In genomic region chr2:93869107-93869600, GRCm38 (mm10) we compare ENCODE assay signal across 26 mouse cellular contexts. TPM values are rescaled to one million over a fixed set of nuclear protein-coding genes. Genes with fewer than 3 reads are reported as not detected.
DNase-seq lines count a peak whose midpoint lies in the region; ATAC-seq lines count a peak whose summit lies in the region.
"Had no signal": no experiment of that assay in that cellular context is flagged by ENCODE, and none has a peak within 500 bp of the region (broad histone marks: within the 10 kb centered on the region; RNA-seq: fewer than 3 reads in every experiment).

Accsl (minus strand) TSS chr2:93869157.

- DNase-seq in 3T3-L1 (ENCODE audit: low read depth, low spot score) (peak; percentile 66), ES-CJ7 (ENCODE audit: low read depth, low spot score) (peak; percentile 87), R1 (ENCODE audit: low read depth, low spot score) (peak; percentile 96)
- DNase-seq in cerebellum, postnatal 36 days = no peak
- no peak for DNase-seq in cerebellum, adult 11 months
- DNase-seq: adrenal gland, adult 2 months; adrenal gland, postnatal 25 days; cerebellum, adult 2 months; cerebellum, adult 9-11 months; cerebellum, postnatal 25 days; embryo, embryonic 11 days; gastrocnemius, postnatal 36 days; heart, adult 2 months; heart, postnatal 14 days; heart, postnatal 4 days; kidney, adult 18-20 months; kidney, adult 9 months had no signal

- ATAC-seq in erythroblast, adult 5-6 weeks (replicated peaks; ENCODE audit: low FRiP score, poor library complexity, severe bottlenecking) = no peak
- ATAC-seq: CD4-positive, CD25-positive, alpha-beta regulatory T cell, adult 4 months; forebrain, embryonic 13.5 days; hindbrain, postnatal 0 days; inflammation-experienced regulatory T-cells, adult 6 months; intestine, embryonic 16.5 days had no signal

RNA-seq across cellular contexts. Expression of gene Accsl, which starts in this region (rescaled TPM):
- total RNA-seq in erythroblast, adult 5-6 weeks (2015; ENCODE audit: low replicate concordance) = not detected in 2 replicates
- not detected in 2 replicates for total RNA-seq in erythroblast, adult 5-6 weeks (2017; ENCODE audit: low replicate concordance)
- total RNA-seq: gastrocnemius, adult 8-10 months; gastrocnemius, postnatal 36 days; granulocyte monocyte progenitor cell, adult 5-6 weeks; heart, adult 2 months; heart, postnatal 14 days; heart, postnatal 4 days; hindbrain, postnatal 0 days; MEL had no signal

Comparison
In these comparisons a context has a peak if more than half of its experiments do, and no peak if none do; other contexts are left out.
1. DNase-seq: peak in 3T3-L1 (single experiment), ES-CJ7 (single experiment) and R1 (single experiment); none in cerebellum, postnatal 36 days (0 of 2) and cerebellum, adult 11 months (single experiment).